Mouse (Mus musculus): ENCODE measurements around the gene Hexdc.

Hexdc gene

DNA sequence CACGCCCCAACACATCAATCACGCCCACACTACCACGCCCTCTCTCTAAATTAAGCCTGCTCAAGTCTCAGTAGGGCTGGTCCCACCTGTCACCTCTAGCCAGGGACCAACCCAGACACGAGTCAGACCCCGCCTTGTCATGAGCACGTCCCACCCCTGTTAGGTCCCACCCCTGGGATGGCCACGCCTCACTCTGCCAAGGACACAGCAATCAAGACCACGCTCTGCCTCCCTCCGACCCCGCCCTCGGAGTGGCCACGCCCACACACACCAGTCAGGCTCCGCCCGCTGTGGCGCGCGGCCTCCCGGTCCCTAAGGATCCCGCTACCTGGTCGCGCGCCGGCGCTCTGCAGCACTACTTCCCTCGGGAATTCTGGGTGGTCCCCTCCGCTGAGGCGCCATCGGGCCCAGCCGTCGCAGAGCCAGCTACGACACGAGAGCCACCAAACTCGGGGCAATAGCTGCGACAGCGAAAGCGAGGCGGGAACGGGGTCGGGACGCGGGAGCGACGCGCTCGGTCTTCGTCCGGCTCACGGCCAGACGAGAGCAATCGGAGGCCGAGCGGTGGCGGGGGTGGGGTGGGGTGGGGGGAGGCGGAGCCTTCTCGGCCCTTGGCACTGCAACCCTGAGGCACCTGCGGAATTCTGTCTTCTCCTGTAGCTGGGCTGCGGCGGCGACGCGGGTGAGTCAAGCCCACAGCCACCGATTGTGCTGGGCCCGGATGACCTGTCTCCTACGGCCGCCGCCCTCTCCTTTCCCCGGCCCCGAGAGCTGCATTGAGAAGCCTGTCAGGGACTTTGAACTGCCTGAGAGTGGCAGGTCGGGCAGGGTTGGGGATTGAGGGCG lies at the start of gene Hexdc, which contains the start of gene Ogfod3:
Gene Hexdc (plus strand): TSS at position 273 of the 846 bp plus-strand sequence.
Gene Ogfod3 (minus strand): TSS at position 551 of the 846 bp plus-strand sequence.
- in situ Hi-C loops (cut with MboI, MseI) = no loop called here

DNA sequence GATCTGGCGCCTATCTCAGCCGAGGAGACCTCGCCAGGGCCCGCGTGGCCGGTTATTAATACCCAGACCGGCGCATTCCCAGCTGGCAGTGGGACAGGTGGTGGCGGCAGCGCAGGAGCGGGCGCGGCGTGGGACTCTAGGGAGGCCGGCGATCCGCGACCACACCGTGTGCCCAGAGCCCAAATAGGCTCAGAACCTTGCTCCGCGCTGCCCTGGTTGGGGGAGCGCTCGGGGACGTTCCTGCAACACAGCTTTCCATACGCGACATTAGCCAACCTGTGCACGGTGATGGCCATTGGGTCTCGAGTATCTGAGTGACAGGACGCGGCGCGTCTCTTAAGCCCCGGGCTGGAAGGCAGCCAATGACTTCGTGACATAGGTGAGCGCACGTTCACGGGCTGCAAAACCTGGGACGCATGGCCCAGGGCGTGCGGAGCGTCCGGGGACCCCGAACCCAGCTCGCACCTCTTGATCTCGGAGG lies 47.8 kb upstream of the Hexdc start:
- in situ Hi-C loops (cut with MboI, MseI) = no loop called here

DNA sequence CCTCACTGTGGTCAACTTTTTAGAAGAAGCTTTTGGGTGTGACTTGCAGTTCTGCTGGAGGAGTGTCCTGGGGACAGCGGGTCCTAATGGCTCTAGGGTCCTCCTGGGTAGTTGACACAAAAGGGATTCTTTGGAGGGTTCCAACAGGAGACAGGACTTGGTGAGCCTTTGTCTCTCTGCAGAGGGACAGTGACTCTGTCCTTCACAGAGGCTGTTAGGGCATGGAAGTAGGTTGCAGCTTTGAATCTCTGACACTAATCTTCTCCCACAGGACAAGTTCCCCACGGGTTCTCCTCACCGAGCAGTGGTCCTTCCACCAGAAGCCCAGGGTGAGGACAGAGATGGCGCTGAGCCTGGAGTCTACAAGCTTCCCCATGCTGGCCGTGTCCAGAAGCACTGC lies 44.3 kb upstream of the Hexdc start, which contains the start of gene Uts2r:
Gene Uts2r (plus strand): TSS at position 301 of the 400 bp plus-strand sequence.
- in situ Hi-C loops (cut with MboI, MseI) = no loop called here

DNA sequence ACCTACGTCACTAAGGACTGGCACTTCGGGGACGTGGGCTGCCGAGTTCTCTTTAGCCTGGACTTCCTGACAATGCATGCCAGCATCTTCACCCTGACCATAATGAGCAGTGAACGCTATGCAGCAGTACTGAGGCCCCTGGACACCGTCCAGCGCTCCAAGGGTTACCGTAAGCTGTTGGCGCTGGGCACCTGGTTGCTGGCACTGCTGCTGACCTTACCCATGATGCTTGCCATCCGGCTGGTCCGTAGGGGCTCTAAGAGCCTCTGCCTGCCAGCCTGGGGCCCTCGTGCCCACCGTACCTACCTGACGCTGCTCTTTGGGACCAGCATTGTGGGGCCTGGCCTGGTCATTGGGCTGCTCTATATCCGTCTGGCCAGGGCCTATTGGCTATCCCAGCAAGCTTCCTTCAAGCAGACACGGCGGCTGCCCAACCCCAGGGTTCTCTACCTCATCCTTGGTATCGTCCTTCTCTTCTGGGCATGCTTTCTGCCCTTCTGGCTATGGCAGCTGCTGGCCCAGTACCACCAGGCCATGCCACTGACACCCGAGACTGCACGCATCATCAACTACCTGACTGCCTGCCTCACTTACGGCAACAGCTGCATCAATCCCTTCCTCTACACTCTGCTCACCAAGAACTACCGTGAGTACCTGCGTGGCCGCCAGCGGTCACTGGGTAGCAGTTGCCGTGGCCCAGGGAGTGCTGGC lies 43.4 kb upstream of the Hexdc start:
- in situ Hi-C loops (cut with MboI, MseI) = no loop called here

DNA sequence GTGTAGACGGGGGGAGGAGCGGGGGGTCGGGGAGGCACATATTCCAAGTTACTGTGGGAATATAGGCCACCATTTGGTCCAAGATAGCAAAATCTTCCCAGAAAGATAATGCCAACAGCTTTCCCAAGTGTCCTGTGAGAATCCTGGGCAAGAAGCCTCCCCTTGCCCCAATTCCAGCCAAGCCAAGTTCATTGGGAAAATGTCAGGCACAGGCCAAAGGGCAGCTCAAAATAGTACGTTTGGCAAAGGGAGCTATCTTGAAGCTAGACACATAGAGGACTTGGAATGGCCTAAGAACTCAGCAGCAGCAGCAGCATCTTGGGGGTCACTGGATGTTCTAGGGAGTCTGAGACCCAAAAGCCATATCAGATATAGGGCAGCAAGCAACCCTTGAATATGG lies 40.5 kb upstream of the Hexdc start:
- in situ Hi-C loops (cut with MboI, MseI) = no loop called here

DNA sequence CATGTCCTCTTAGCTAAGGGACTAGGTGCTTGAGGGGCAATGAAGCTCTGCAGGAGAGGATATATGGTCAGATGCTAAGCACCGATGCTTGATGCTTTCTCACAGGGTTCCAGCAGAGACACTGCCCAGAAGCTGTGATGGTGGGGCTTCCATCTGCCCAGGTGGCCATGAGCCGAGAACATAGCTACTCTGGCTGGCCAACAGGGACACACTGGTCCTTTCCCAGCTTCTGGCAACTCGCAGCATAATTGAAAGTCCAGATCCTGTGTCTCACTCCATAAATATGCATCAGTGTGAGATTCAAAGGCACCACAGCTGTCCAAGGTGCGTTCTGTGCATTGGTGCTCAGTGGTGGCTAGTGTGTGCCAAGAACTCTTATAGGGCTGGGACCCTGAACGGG lies 31.0 kb upstream of the Hexdc start:
- in situ Hi-C loops (cut with MboI, MseI) = no loop called here

DNA sequence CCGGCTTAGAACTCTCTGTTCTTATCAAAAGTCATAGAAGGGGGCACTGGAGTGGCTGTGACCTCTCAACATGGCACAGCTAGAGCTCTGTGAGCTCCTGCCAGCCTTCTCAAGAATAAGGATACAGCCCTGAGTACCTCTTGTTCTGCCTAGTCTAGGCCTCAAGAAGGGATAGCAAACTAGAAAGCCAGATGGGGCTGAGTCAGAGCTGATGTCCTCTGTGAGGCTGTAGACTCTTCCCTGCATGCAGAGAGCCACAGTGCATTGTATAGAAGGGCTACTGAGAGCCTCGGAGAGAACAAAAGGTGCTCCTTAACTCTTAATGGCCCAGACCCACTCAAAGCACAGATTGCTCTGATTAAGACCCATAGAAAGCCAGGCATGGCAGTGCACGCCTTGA lies 30.0 kb upstream of the Hexdc start:
- in situ Hi-C loops (cut with MboI, MseI) = no loop called here

DNA sequence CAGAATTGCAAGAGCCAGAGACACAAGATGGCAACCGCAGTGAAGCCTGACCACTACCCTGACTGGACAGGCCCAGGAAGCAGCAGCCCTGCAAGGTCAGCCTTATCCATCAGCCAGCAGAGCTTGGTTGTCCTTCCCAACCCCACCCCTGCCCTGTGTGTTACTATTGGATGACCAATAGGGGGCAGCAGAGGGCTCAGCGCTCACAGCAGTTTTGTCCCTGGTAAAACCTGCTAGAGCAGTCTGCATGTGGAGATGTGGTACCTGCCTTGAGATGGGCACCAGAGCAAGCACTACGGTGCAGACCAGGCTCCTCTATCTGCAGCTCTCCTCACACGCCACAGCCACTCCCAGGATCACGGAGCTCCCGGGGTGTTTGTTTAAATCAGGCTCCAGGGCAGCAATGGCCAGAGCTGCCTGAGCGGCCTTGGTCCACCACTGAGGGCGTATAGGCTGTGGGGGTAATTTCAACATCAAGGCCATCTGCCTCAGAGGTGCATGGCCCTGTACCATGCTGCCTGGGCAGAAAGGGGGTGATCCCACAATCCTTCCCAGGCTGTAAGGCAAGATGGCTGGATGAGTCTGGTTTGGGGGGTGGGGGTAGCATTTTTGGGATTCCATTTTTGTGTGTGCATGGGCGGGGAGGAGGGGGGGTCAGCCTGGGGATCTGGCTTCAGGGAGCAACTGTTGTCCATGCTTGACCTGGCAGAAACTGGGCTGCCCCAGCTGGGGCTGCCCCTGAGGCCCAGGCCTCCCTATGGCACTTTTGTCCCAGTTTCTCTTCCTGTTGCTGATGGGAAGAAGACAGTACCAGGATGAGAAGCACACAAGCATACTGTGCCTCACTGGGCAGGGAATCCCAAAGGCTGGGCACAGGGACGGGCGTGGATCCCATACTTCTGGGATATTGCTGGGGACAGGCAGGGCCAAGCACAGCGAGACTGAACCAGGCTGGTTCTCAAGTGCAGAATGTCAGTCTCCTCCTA lies 27.7 kb upstream of the Hexdc start:
- in situ Hi-C loops (cut with MboI, MseI) = no loop called here

DNA sequence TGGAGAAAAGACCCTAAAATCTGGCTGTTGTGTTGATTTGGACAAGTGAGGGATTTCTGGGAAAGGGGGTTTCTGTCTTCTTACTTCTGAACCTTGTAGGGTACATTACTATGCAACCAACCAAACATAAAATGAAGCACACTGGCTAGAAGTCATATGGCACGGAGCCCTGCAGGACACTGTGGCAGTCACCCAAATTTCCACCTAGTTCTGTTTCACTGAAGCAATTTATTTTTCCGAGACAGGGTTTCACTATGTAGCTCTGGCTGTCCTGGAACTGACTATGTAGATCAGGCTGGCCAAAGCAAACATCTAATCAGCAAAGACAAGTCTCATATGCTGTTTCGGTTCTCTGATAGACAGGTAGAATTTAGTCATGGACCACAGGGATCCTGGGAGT lies 14.6 kb upstream of the Hexdc start:
- in situ Hi-C loops (cut with MboI, MseI) = no loop called here

DNA sequence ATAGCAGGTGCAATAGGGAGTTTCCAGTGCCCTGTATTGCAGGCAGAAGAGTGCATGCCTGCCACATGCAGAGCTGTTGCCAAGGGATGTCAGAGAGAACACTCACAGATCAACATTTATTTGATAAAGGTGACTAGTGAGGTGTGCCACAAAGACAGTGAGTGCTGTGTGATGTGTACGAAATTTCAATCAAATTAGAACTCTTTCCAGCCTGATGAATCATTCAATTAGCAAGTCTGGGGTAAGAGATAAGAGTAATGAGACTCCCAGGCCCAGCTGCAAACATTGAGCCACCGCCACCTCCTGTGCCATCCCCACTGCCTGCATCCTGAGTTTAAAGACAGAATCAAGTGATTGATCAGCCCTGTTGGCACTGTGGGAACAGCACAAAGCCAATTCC lies 11.5 kb upstream of the Hexdc start:
- in situ Hi-C loops (cut with MboI, MseI) = no loop called here

DNA sequence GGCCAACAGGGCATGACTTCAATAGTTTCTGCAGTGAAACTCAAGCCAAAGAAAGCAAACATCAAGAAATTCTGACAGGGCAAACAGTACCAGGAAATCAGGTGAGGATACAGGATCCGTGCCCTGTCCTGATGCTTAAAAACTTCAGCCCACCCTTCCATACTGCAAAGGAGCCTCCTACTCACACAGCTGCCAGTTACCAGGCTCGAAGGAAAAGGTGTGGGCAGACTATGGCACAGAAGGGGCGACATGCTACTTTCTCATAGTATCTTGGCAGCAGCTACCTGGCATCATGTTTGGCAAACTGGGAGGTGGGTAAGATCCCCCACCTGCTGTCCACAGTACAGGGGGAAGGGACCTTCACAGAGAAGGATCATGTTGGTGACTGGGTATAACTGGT lies 10.8 kb upstream of the Hexdc start:
- in situ Hi-C loops (cut with MboI, MseI) = no loop called here

DNA sequence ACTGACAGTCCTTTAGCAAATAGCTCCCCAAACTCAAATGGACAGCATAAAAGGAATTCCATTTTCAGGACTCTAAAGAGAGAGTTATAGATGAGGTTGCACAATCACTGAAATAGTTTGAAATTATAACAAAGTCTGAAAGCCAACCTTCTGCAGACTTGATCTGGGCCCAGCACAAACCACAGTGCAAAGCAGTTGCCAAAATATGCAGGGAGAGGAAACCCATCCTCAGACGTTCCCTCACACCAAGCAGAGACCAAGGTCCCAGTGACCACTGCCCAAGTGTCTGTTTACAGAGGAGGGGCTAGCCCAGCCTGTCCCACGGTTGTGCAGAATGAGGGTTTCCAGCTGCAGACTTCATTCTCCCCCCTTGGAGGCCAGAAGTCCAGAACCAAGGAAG lies 5.6 kb upstream of the Hexdc start:
- in situ Hi-C loops (cut with MboI, MseI) = no loop called here

DNA sequence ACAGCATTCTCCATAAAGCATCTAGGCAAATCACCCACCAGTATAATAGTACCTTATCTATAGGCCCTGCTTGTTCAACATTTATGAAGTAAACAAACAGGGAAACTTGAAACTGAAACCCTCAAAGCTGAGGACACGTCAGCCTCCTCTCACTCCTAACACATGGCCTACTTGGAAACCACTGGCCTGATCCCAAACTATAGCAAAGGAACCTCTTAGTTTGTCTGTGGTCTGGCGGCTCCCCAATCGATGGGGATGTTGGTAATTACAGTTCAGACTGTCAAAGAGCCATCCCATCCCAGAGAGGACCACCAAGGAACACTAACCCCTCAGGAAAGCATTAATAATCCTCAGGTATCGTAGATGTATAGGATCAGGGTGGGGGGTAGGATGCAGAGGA lies 4.4 kb upstream of the Hexdc start:
- in situ Hi-C loops (cut with MboI, MseI) = no loop called here

DNA sequence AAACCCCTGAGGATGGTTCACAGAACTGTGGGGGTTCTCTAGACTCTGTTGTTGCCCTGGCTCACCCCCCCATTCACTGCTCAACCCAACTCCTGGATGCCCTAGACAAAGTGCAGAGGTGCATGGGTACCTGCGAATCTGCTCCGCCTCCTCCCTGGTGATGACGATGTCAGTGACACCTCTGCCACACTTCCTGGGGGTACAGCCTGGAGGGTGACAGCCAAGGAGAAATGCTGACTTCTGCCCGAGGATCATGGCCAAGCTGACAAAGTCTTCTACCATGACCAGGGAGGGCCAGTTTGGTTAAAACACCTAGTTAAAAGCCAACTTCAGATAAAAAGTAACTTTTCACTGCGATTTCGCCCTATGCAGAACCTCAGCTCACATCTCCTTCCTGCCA lies 3.5 kb upstream of the Hexdc start:
- in situ Hi-C loops (cut with MboI, MseI) = no loop called here

DNA sequence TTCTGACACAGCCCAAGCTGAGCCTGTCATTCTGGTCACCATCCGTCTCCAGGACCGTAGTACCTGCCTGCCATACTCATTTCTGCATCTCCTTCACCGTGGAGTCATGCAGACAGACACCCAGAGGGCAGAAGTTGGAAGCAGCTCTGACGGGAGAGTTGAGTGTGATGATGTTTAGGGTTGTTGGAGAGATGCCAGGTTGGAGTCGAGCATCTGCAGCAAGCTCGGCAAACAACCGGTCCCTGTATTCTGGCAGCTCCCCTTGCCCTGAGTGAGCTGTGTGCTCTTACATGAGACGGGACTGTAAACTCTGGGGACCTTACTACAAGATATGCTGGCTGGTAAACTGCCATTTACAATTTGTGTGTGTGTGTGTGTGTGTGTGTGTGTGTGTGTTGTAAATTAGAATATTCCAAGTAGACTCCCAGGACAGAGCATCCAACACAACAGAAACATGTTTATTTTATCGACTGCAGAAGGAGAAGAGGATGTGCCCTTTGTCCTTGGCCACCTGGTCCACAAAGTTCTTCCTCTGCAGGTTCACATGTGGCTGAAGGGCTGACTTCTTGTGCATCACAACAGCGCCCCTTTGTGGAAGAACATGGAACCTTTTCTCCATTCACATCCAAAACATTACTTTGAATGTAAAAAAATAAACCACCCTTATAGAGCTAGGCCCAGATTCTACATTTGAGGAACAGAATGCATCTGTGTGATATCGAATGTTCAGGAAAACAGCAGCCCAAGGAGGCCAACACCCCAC lies 2.6 kb upstream of the Hexdc start:
- in situ Hi-C loops (cut with MboI, MseI) = no loop called here

DNA sequence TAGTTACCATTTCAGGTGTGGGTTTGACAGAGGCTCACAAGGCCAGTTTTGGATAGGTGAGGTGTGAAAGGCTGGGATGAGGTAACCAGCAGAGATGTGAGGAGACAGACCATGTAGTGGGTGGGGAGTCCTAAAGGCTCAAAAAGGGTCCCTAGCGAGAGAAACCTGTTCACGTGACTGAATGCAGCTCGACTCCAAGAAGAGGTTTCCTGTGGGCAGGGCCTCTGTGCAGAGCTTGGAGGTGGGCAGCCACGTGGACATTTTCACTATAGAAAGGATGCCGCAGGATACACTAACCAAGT lies 423 bp upstream of the Hexdc start:
- in situ Hi-C loops (cut with MboI, MseI) = no loop called here

DNA sequence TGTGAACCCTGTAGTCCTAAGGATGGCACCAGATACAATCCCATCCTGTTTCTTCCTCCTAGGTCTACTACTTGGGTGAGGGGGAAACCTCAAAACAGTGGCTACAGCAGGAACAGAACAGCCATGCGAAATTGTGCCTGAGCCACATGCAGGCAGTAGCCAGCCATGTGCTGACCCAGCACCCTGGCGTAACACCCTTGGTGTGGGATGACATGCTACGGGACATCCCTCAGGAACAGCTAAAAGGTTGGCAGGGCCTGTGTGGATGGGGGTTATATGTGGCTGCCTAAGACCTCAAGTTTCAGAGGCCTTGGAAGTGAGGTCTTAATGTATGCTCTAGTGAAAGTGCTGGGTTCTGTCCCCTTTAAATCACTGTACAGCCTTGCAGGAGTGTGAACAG lies 12.6 kb downstream of the Hexdc start:
- in situ Hi-C loops (cut with MboI, MseI) = no loop called here

DNA sequence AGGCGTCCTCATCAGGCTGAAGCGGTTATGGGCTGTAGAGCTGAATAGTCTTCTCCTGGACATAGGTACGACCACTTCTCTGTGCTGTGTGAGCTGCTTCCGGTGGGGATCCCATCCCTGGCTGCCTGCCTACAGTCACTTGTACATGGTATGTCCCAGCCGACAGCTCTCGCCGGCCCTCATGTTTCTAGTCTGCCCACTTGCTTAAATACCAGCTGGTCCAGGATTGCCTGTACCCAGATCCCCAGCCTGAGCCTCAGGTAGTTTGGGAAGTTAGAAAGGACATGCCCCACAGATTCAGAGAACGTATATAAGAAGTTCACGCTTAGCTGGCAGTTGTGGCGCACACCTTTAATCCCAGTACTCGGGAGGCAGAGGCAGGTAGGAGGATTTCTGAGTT lies 15.5 kb downstream of the Hexdc start:
- in situ Hi-C loops (cut with MboI, MseI) = no loop called here

DNA sequence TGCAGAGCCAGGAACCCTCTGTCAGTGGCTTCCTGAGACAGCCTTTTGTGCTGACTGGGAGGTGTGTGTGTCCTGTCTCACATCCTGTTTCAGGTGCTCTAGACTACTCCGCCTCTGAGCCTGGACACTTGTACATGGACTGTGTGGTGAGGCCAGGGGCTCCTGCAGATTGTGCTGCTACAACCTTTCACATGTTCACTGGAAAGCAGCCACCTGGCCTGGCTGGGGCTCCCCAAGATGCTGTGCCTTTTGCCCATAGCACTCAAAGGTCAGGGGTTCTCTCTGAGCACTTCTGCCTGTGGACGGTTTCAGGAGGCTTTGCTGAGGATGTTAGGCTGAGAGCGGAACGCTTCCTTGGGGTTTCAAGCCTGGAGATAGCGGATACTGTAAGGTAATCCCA lies 16.5 kb downstream of the Hexdc start:
- in situ Hi-C loops (cut with MboI, MseI) = no loop called here

DNA sequence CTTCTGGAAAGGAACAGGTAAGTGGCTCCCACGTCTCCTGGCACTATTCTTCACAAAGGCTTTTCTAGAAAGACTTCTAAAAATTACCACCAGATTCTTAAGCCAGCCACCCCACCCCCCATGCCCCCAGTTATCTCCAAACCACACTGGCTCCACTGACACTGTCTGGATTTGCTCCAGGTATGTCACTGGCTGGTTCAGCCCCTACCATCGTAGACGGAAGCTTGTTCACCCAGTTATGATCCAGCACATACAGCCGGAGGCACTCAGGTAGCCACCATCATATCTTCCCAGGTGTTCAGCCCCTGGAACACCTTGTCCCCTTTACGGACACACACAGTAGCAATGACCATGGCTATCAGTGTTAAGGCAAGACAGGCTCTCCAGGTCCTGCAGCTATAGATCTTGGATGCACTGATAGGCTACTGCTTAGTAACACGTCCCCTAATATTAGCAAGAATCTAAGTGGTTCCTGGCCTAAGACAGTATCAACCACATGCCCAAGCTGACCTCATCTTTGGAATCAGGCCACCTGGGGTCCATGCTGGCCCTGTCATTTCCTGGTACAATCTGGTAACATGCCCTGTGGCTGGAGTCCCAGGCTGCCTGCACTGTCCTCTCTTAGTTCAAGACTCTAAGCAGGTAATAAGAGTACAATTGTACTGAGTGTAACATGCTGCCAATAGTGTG lies 17.2 kb downstream of the Hexdc start:
- in situ Hi-C loops (cut with MboI, MseI) = no loop called here

Data from regulatory T cell (primary cell).